Mouse (Mus musculus): ENCODE data around the gene Plcl1. TPM values are rescaled to one million over a fixed set of nuclear protein-coding genes. Genes with fewer than 3 reads are reported as not detected.

The Plcl1 gene
- total and polyA plus RNA-seq, 3 experiments: 0.08 to 0.41 (median 0.13) TPM

DNA sequence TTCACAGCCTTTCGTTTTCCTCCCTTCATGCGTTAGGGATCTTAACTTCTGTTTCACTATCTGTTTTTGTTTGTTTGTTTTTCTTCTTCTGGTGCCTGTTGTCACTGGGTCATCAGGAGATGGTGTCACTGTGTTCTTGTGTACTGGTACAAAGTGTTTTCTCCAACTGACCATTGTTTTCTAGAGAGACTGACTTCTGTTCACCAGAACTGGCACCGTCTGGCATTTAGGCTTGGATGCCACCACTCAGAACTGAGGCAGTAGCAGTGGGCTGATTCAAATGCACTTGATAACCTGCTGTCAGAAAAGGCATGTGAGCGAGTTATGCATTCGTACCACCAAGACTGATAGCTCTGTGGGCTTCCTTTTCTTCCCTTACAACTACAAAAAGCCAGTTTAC is 342.8 kb downstream of the Plcl1 start:
- Histone ChIP-seq H3K79me2 (replicated peaks; ENCODE audit: control insufficient read depth, extremely low read depth, insufficient read depth, poor library complexity, severe bottlenecking) (no peaks in the 10 kb centered on the region), H3K27ac (ENCODE audit: insufficient read depth, low read depth) (no peak overlapping the region), H3K4me2 (ENCODE audit: insufficient read depth, low read depth, poor library complexity, severe bottlenecking) (peak overlapping the region; percentile 21; the same call in 1 of the 2 replicates), H3K9me3 (replicated peaks; ENCODE audit: low read length) (no peaks in the 10 kb centered on the region), H3K27me3 (replicated peaks) (no peaks in the 10 kb centered on the region), H3K36me3 (replicated peaks in 1 of 2; ENCODE audit: control insufficient read depth in 1 of 2, insufficient read depth in 1 of 2, low read length in 1 of 2) (no peaks in the 10 kb centered on the region), H3K4me1 (ENCODE audit: control insufficient read depth in 1 of 2, insufficient read depth in 2 of 2) (no peaks in the 10 kb centered on the region), H3K9ac (ENCODE audit: insufficient read depth, low read depth) (no peak overlapping the region), H3K4me3 (replicated peaks in 1 of 3; ENCODE audit: low read depth in 2 of 3, low read length in 2 of 3, poor library complexity in 1 of 3) (no peak overlapping the region)
- TF ChIP-seq PAX5 (IDR thresholded peaks at IDR 0.05; ENCODE audit: low read length): no peak
- TF ChIP-seq IRF4 (IDR thresholded peaks at IDR 0.05; ENCODE audit: low read depth, low read length): no peak
- TF ChIP-seq SIN3A (IDR thresholded peaks at IDR 0.05; ENCODE audit: low read length): no peak
- no peak for TF ChIP-seq CHD1 (IDR thresholded peaks at IDR 0.05; ENCODE audit: low read depth, low read length)
- in situ Hi-C loops (cut with MboI; ENCODE audit: low pct_ligation_motif_present, low pct_unique_long_range_greater_than_20kb, low sequenced_read_pairs): no loop called here
- dilution Hi-C loops (cut with MboI; ENCODE audit: extremely low pct_ligation_motif_present, extremely low pct_unique_long_range_greater_than_20kb, low sequenced_read_pairs): no loop called here
- no peak for DNase-seq (ENCODE audit: extremely low read depth)

DNA sequence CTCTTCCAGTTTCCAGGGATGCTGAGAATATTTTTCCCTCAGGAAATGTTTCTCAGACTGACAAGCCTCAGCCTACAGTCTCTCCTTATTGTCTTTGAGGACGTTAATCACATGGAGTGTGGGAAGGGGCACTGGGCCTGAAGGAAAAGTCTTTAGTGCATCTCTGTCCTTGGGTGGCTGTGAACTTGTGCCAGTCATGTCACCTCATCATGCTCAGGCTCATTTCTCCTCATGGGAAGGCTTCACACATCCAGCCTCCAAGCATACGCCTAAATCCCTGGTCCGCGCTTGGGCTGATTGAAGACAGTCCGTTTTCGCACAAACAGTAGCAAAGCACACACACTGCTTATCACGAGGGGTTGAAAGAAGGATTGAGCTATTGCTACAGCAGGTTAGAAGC is 344.0 kb downstream of the Plcl1 start:
- TF ChIP-seq MEF2A (IDR thresholded peaks at IDR 0.05; ENCODE audit: borderline replicate concordance, low read depth, low read length) (no peak), USF1 (IDR thresholded peaks at IDR 0.05; ENCODE audit: low read depth, low read length) (no peak)
- in situ Hi-C loops (cut with MboI; ENCODE audit: low pct_ligation_motif_present, low pct_unique_long_range_greater_than_20kb, low sequenced_read_pairs) (no loop called here), dilution Hi-C loops (cut with MboI; ENCODE audit: extremely low pct_ligation_motif_present, extremely low pct_unique_long_range_greater_than_20kb, low sequenced_read_pairs) (no loop called here)
- no peaks in the 10 kb centered on the region for H3K9me3 ChIP-seq (replicated peaks; ENCODE audit: low read length)
- H3K27me3 ChIP-seq (replicated peaks): no peaks in the 10 kb centered on the region
- no peak overlapping the region for H3K4me2 ChIP-seq (ENCODE audit: insufficient read depth, low read depth, poor library complexity, severe bottlenecking)
- H3K79me2 ChIP-seq (replicated peaks; ENCODE audit: control insufficient read depth, extremely low read depth, insufficient read depth, poor library complexity, severe bottlenecking): no peaks in the 10 kb centered on the region
- no peak overlapping the region for H3K4me3 ChIP-seq (replicated peaks in 1 of 3; ENCODE audit: low read depth in 2 of 3, low read length in 2 of 3, poor library complexity in 1 of 3)
- H3K36me3 ChIP-seq (replicated peaks in 1 of 2; ENCODE audit: control insufficient read depth in 1 of 2, insufficient read depth in 1 of 2, low read length in 1 of 2): no peaks in the 10 kb centered on the region
- H3K27ac ChIP-seq (ENCODE audit: insufficient read depth, low read depth): no peak overlapping the region
- H3K4me1 ChIP-seq (ENCODE audit: control insufficient read depth in 1 of 2, insufficient read depth in 2 of 2): no peaks in the 10 kb centered on the region
- no peak overlapping the region for H3K9ac ChIP-seq (ENCODE audit: insufficient read depth, low read depth)
- no peak for DNase-seq (ENCODE audit: extremely low read depth)

DNA sequence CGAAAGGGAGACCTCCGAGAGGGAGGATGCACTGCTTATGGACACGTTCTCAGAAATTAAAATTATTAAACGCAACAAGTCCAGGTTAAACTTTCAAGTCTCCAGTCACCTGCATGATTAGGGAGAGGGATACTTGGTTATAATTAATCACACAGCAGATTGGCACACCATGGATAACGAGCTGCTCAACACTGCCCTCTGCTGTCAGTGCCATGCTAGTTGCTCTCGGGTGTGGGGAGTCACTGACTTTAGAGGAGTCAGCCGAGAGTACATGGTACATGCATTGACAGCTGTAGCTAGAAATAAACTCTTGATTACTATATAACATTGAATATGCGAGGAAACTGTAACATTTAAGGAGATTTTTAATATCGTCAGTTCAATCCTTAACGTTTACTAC is 350.0 kb downstream of the Plcl1 start:
- Histone ChIP-seq H3K9ac (ENCODE audit: insufficient read depth, low read depth) (no peak overlapping the region), H3K27ac (ENCODE audit: insufficient read depth, low read depth) (no peak overlapping the region), H3K79me2 (replicated peaks; ENCODE audit: control insufficient read depth, extremely low read depth, insufficient read depth, poor library complexity, severe bottlenecking) (no peaks in the 10 kb centered on the region), H3K9me3 (replicated peaks; ENCODE audit: low read length) (no peaks in the 10 kb centered on the region), H3K4me2 (ENCODE audit: insufficient read depth, low read depth, poor library complexity, severe bottlenecking) (no peak overlapping the region), H3K36me3 (replicated peaks in 1 of 2; ENCODE audit: control insufficient read depth in 1 of 2, insufficient read depth in 1 of 2, low read length in 1 of 2) (no peaks in the 10 kb centered on the region), H3K4me3 (replicated peaks in 1 of 3; ENCODE audit: low read depth in 2 of 3, low read length in 2 of 3, poor library complexity in 1 of 3) (no peak overlapping the region), H3K27me3 (replicated peaks) (no peaks in the 10 kb centered on the region), H3K4me1 (ENCODE audit: control insufficient read depth in 1 of 2, insufficient read depth in 2 of 2) (no peaks in the 10 kb centered on the region)
- peak; percentile 50 for DNase-seq (ENCODE audit: extremely low read depth)
- TF ChIP-seq MXI1 (IDR thresholded peaks at IDR 0.05; ENCODE audit: low read depth, low read length) (no peak), CTCF (conservative IDR thresholded peaks at IDR 0.05 in 1 of 2, IDR thresholded peaks at IDR 0.05 in 1 of 2; ENCODE audit: low read depth in 2 of 2, low read length in 2 of 2) (peak; percentile 73 to 88), NELFE (IDR thresholded peaks at IDR 0.05; ENCODE audit: low read depth, low read length) (0 out of 2 replicates have a peak, but pooled peaks have one; percentile 14), ZC3H11A (IDR thresholded peaks at IDR 0.05; ENCODE audit: low read depth, low read length) (no peak), SIN3A (IDR thresholded peaks at IDR 0.05; ENCODE audit: low read length) (no peak), NRF1 (IDR thresholded peaks at IDR 0.05; ENCODE audit: low read depth, low read length) (no peak), UBTF (IDR thresholded peaks at IDR 0.05; ENCODE audit: low read depth, low read length) (no peak), ZKSCAN1 (IDR thresholded peaks at IDR 0.05; ENCODE audit: borderline replicate concordance, low read depth, low read length) (no peak), RAD21 (IDR thresholded peaks at IDR 0.05; ENCODE audit: low read depth, low read length) (peak; percentile 51), SMC3 (IDR thresholded peaks at IDR 0.05; ENCODE audit: low read depth, low read length) (peak; percentile 66), HCFC1 (IDR thresholded peaks at IDR 0.05; ENCODE audit: low read depth, low read length) (no peak)
- dilution Hi-C loops (cut with MboI; ENCODE audit: extremely low pct_ligation_motif_present, extremely low pct_unique_long_range_greater_than_20kb, low sequenced_read_pairs) (no loop called here), in situ Hi-C loops (cut with MboI; ENCODE audit: low pct_ligation_motif_present, low pct_unique_long_range_greater_than_20kb, low sequenced_read_pairs) (no loop called here)

All from CH12.LX (cell line).